Mouse (Mus musculus) forebrain, postnatal 0 days (tissue): ENCODE measurements around the gene Slc37a1. TPM values are rescaled to one million over a fixed set of nuclear protein-coding genes. Genes with fewer than 3 reads are reported as not detected.

Experiments
- ATAC-seq: fragments of 200-750 bp; cut with Nextera tagmentation; 2 replicates; pipeline ENCODE4 v1.8.0; 2017; ENCODE audit warnings: mild to moderate bottlenecking, moderate library complexity
- DNase-seq: peaks from one replicate; pipeline ENCODE4 v3.0.0-alpha.2; 2015
- H3K27ac ChIP-seq: fragments of 300-500 bp; sonication (generic); 2 replicates; pipeline ENCODE4 v1.5.1; 2014; ENCODE audit warnings: low read depth, mild to moderate bottlenecking, antibody characterized with exemption, low read length, moderate library complexity, mixed read lengths
- H3K27me3 ChIP-seq: fragments of 300-500 bp; sonication (generic); 2 replicates; pipeline ENCODE4 v1.6.1; 2014; ENCODE audit warnings: mild to moderate bottlenecking, low read length, mixed read lengths; ENCODE audit not compliant: insufficient read depth
- H3K36me3 ChIP-seq: fragments of 300-500 bp; sonication (generic); 2 replicates; pipeline ENCODE4 v1.6.1; 2014; ENCODE audit warnings: mild to moderate bottlenecking, moderate library complexity; ENCODE audit not compliant: insufficient read depth
- H3K4me1 ChIP-seq: fragments of 300-500 bp; sonication (generic); 2 replicates; pipeline ENCODE4 v1.6.1; 2014; ENCODE audit warnings: antibody characterized with exemption; ENCODE audit not compliant: insufficient read depth
- H3K4me2 ChIP-seq: fragments of 300-500 bp; sonication (generic); 2 replicates; pipeline ENCODE4 v1.6.1; 2014; ENCODE audit warnings: low read depth, mild to moderate bottlenecking, moderate library complexity
- H3K4me3 ChIP-seq: fragments of 300-500 bp; sonication (generic); 2 replicates; pipeline ENCODE4 v1.5.1; 2014; ENCODE audit warnings: low read depth, low read length, mixed read lengths
- H3K9ac ChIP-seq: fragments of 300-500 bp; sonication (generic); 2 replicates; pipeline ENCODE4 v1.6.1; 2014; ENCODE audit warnings: mild to moderate bottlenecking
- H3K9me3 ChIP-seq: fragments of 300-500 bp; sonication (generic); 2 replicates; pipeline ENCODE4 v1.6.1; 2016; ENCODE audit warnings: low read length
- CTCF ChIP-seq: sonication (generic); IDR thresholded peaks from 2 replicates; pipeline ENCODE4 v1.5.1; 2016; ENCODE audit warnings: antibody characterized with exemption, control low read depth, low read depth
- WGBS: fragments of 180-500 bp; shearing (Covaris S2); extraction: QIAGEN DNeasy Blood & Tissue Kit; methylation state at CpG from one replicate; pipeline ENCODE4 v1.1.7; 2014; 5-methylcytosine and 5-hydroxymethylcytosine counted together
- polyA plus RNA-seq: library from polyadenylated mRNA; unstranded; fragments of >200 nt; fragmentation: Nextera tagmentation; extraction: Ambion mirVana; gene quantifications from 2 replicates; pipeline ENCODE4 v1.2.1, GENCODE M21; 2015
- total RNA-seq: library from RNA; depleted of rRNA; stranded (reverse); fragments of >200 nt; gene quantifications from 2 replicates; pipeline ENCODE4 v1.2.3, GENCODE M21; 2014

Gene Slc37a1
- total and polyA plus RNA-seq, 2 experiments from 2014 or later: 6.7 to 10.0 TPM

- WGBS: 71% methylated on average over 11 of the region's 11 CpGs
- Histone ChIP-seq H3K9ac (no peak overlapping the region), H3K4me1 (no peaks in the 10 kb centered on the region), H3K4me2 (no peak overlapping the region), H3K9me3 (no peaks in the 10 kb centered on the region), H3K27ac (0 out of 2 replicates have a peak overlapping the region, but pooled peaks have one; percentile 50), H3K27me3 (no peaks in the 10 kb centered on the region), H3K4me3 (no peak overlapping the region), H3K36me3 (no peaks in the 10 kb centered on the region; the same call in 1 of the 2 replicates)
- peak; percentile 68 for DNase-seq
- ATAC-seq: peak; percentile 90
- no peak for TF ChIP-seq CTCF
Measured at GRCm38 (mm10) chr17:31334509-31335260, 48.1 kb downstream of the Slc37a1 start.

GRCm38 (mm10) chr17:31335344-31336080 is 48.9 kb downstream of the Slc37a1 start:
- DNase-seq (no peak), ATAC-seq (no peak)
- H3K27me3 ChIP-seq: no peaks in the 10 kb centered on the region
- no peak overlapping the region for H3K9ac ChIP-seq
- no peaks in the 10 kb centered on the region for H3K4me1 ChIP-seq
- peaks cover 6% of the 10 kb centered on the region; the same call in 1 of the 2 replicates for H3K36me3 ChIP-seq
- TF ChIP-seq CTCF: no peak
- H3K9me3 ChIP-seq: no peaks in the 10 kb centered on the region
- WGBS: 82% methylated on average over 22 of the region's 22 CpGs
- H3K4me3 ChIP-seq: no peak overlapping the region
- no peak overlapping the region for H3K27ac ChIP-seq
- no peak overlapping the region for H3K4me2 ChIP-seq

GRCm38 (mm10) chr17:31339769-31340168 is 53.2 kb downstream of the Slc37a1 start:
- Histone ChIP-seq H3K36me3 (peaks cover 6% of the 10 kb centered on the region; the same call in 1 of the 2 replicates), H3K4me1 (no peaks in the 10 kb centered on the region), H3K4me3 (no peak overlapping the region), H3K9ac (no peak overlapping the region), H3K27me3 (no peaks in the 10 kb centered on the region), H3K27ac (no peak overlapping the region), H3K4me2 (no peak overlapping the region), H3K9me3 (no peaks in the 10 kb centered on the region)
- TF ChIP-seq CTCF: no peak
- ATAC-seq: no peak
- 95% methylated on average over 2 of the region's 2 CpGs for WGBS
- DNase-seq: no peak

- ATAC-seq: peak; percentile 50
- WGBS: 63% methylated on average over 6 of the region's 6 CpGs
- Histone ChIP-seq H3K27ac (no peak overlapping the region), H3K4me2 (no peak overlapping the region), H3K9me3 (no peaks in the 10 kb centered on the region), H3K27me3 (no peaks in the 10 kb centered on the region), H3K9ac (no peak overlapping the region), H3K4me3 (no peak overlapping the region), H3K36me3 (peaks cover 11% of the 10 kb centered on the region; the same call in 1 of the 2 replicates), H3K4me1 (no peaks in the 10 kb centered on the region)
- no peak for TF ChIP-seq CTCF
- DNase-seq: no peak
Measured at GRCm38 (mm10) chr17:31342191-31342590, 55.6 kb downstream of the Slc37a1 start.

- no peaks in the 10 kb centered on the region for H3K9me3 ChIP-seq
- TF ChIP-seq CTCF: peak; percentile 72
- H3K4me2 ChIP-seq: no peak overlapping the region
- H3K27me3 ChIP-seq: no peaks in the 10 kb centered on the region
- no peak overlapping the region for H3K4me3 ChIP-seq
- ATAC-seq (peak; percentile 42), DNase-seq (no peak)
- no peak overlapping the region for H3K27ac ChIP-seq
- peaks cover 11% of the 10 kb centered on the region; the same call in 1 of the 2 replicates for H3K36me3 ChIP-seq
- 40% methylated on average over 5 of the region's 5 CpGs for WGBS
- no peak overlapping the region for H3K9ac ChIP-seq
- no peaks in the 10 kb centered on the region for H3K4me1 ChIP-seq
Measured at GRCm38 (mm10) chr17:31344172-31344801, 57.7 kb downstream of the Slc37a1 start.

- no peaks in the 10 kb centered on the region for H3K27me3 ChIP-seq
- no peak for TF ChIP-seq CTCF
- H3K4me3 ChIP-seq: no peak overlapping the region
- H3K36me3 ChIP-seq: peaks cover 14% of the 10 kb centered on the region; the same call in 1 of the 2 replicates
- no peak overlapping the region for H3K4me2 ChIP-seq
- no peaks in the 10 kb centered on the region for H3K4me1 ChIP-seq
- WGBS: 91% methylated on average over 3 of the region's 3 CpGs
- DNase-seq (no peak), ATAC-seq (no peak)
- H3K9me3 ChIP-seq: no peaks in the 10 kb centered on the region
- H3K27ac ChIP-seq: no peak overlapping the region
- H3K9ac ChIP-seq: no peak overlapping the region
Measured at GRCm38 (mm10) chr17:31344816-31345215, 58.2 kb downstream of the Slc37a1 start.
